Mouse (Mus musculus) forebrain, embryonic 11.5 days (tissue): Measurements from ENCODE around the gene Gm10717. TPM values are rescaled to one million over a fixed set of nuclear protein-coding genes. Genes with fewer than 3 reads are reported as not detected.
"Not testable (repeated sequence)": the region's sequence is repeated elsewhere in the genome, so short reads cannot be mapped to it uniquely, and the experiment has no call there.

Source experiments
- ATAC-seq: fragments of 200-750 bp; cut with Nextera tagmentation; replicated peaks from 2 replicates; pipeline ENCODE4 v1.8.0; 2017; ENCODE audit warnings: moderate TSS enrichment; ENCODE audit not compliant: low FRiP score
- DNase-seq: peaks from one replicate; pipeline ENCODE4 v3.0.0-alpha.2; 2017; ENCODE audit warnings: low spot score
- H3K27ac ChIP-seq: fragments of 300-500 bp; sonication (generic); 2 replicates; pipeline ENCODE4 v1.5.1; 2014; ENCODE audit warnings: low read depth, low read length
- H3K27me3 ChIP-seq: fragments of 300-500 bp; sonication (generic); 2 replicates; pipeline ENCODE4 v1.6.1; 2014; ENCODE audit warnings: mild to moderate bottlenecking, low read length, mixed read lengths; ENCODE audit not compliant: control insufficient read depth, insufficient read depth
- H3K36me3 ChIP-seq: fragments of 300-500 bp; sonication (generic); 2 replicates; pipeline ENCODE4 v1.6.1; 2014; ENCODE audit warnings: mild to moderate bottlenecking, low read length, moderate library complexity, mixed read lengths; ENCODE audit not compliant: control insufficient read depth, insufficient read depth
- H3K4me1 ChIP-seq: fragments of 300-500 bp; sonication (generic); replicated peaks from 2 replicates; pipeline ENCODE4 v1.6.1; 2014; ENCODE audit warnings: low read length, mixed read lengths; ENCODE audit not compliant: control insufficient read depth, insufficient read depth
- H3K4me2 ChIP-seq: fragments of 300-500 bp; sonication (generic); 2 replicates; pipeline ENCODE4 v1.6.1; 2014; ENCODE audit warnings: low read depth, mild to moderate bottlenecking, low read length, moderate library complexity, mixed read lengths; ENCODE audit not compliant: severe bottlenecking
- H3K4me3 ChIP-seq: fragments of 300-500 bp; sonication (generic); 2 replicates; pipeline ENCODE4 v1.5.1; 2014; ENCODE audit warnings: low read depth, low read length
- H3K9ac ChIP-seq: fragments of 300-500 bp; sonication (generic); 2 replicates; pipeline ENCODE4 v1.6.1; 2014; ENCODE audit warnings: low read length
- H3K9me3 ChIP-seq: fragments of 300-500 bp; sonication (generic); 2 replicates; pipeline ENCODE4 v1.6.1; 2016; ENCODE audit warnings: low read length, mixed read lengths; ENCODE audit not compliant: control insufficient read depth
- WGBS: fragments of 180-500 bp; shearing (Covaris S2); extraction: QIAGEN DNeasy Blood & Tissue Kit; methylation state at CpG from one replicate; pipeline ENCODE4 v1.1.7; 2014; 5-methylcytosine and 5-hydroxymethylcytosine counted together
- polyA plus RNA-seq: library from polyadenylated mRNA; unstranded; fragments of >200 nt; fragmentation: Nextera tagmentation; extraction: Ambion mirVana; gene quantifications from 2 replicates; pipeline ENCODE4 v1.2.1, GENCODE M21; 2014

Gm10717 gene
- polyA plus RNA-seq, 1 experiment from 2014 or later: not detected

GRCm38 (mm10) chr9:3022316-3023008 lies 2.8 kb upstream of the Gm10717 start:
- not testable (repeated sequence) for H3K4me3 ChIP-seq, ATAC-seq, H3K4me2 ChIP-seq, H3K4me1 ChIP-seq, H3K36me3 ChIP-seq, H3K27me3 ChIP-seq, H3K9ac ChIP-seq, H3K9me3 ChIP-seq, H3K27ac ChIP-seq
- 71% methylated on average over 9 of the region's 13 CpGs for WGBS
- DNase-seq: peak; percentile 16

DNA sequence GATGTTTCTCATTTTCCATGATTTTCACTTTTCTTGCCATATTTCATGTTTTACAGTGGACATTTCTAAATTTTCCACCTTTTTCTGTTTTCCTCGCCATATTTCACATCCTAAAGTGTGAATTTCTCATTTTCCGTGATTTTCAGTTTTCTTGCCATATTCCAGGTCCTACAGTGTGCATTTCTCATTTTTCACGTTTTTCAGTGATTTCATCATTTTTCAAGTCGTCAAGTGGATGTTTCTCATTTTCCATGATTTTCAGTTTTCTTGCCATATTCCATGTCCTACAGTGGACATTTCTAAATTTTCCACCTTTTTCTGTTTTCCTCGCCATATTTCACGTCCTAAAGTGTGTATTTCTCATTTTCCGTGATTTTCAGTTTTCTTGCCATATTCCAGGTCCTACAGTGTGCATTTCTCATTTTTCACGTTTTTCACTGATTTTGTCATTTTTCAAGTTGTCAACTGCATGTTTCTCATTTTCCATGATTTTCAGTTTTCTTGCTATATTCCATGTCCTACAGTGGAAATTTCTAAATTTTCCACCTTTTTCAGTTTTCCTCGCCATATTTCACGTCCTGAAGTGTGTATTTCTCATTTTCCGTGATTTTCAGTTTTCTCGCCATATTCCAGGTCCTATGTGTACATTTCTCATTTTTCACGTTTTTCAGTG lies 1.8 kb upstream of the Gm10717 start, which contains the start of gene Gm10718:
Gm10718 (plus strand) TSS at position 236 of the 673 bp plus-strand sequence.
- 71% methylated on average over 9 of the region's 13 CpGs for WGBS
- H3K9me3 ChIP-seq: not testable (repeated sequence)

GRCm38 (mm10) chr9:3023985-3024648 lies 1.1 kb upstream of the Gm10717 start:
- not testable (repeated sequence) for H3K4me1 ChIP-seq, ATAC-seq, H3K4me2 ChIP-seq, H3K9ac ChIP-seq, H3K27ac ChIP-seq, H3K36me3 ChIP-seq, H3K4me3 ChIP-seq, DNase-seq, H3K9me3 ChIP-seq, H3K27me3 ChIP-seq
- 64% methylated on average over 15 of the region's 16 CpGs for WGBS

More for the DNA sequence above, 1.8 kb upstream of the Gm10717 start, which contains the start of gene Gm10718:
- ATAC-seq, DNase-seq, H3K36me3 ChIP-seq, H3K27me3 ChIP-seq, H3K4me3 ChIP-seq, H3K4me2 ChIP-seq, H3K27ac ChIP-seq, H3K4me1 ChIP-seq, H3K9ac ChIP-seq: not testable (repeated sequence)

- not testable (repeated sequence) for H3K4me3 ChIP-seq, H3K4me1 ChIP-seq, ATAC-seq, H3K27me3 ChIP-seq, DNase-seq, H3K27ac ChIP-seq, H3K4me2 ChIP-seq, H3K9me3 ChIP-seq, H3K9ac ChIP-seq, H3K36me3 ChIP-seq
- WGBS: 68% methylated on average over 4 of the region's 6 CpGs
Observed at GRCm38 (mm10) chr9:3025653-3026052, 436 bp downstream of the Gm10717 start.

- not testable (repeated sequence) for H3K27ac ChIP-seq, H3K9me3 ChIP-seq, H3K36me3 ChIP-seq, ATAC-seq, H3K4me2 ChIP-seq, H3K27me3 ChIP-seq, H3K4me3 ChIP-seq, H3K4me1 ChIP-seq, H3K9ac ChIP-seq, DNase-seq
- WGBS: 74% methylated on average over 5 of the region's 5 CpGs
Observed at GRCm38 (mm10) chr9:3026136-3026535, 919 bp downstream of the Gm10717 start.

GRCm38 (mm10) chr9:3026741-3027140 lies 1.5 kb downstream of the Gm10717 start:
- not testable (repeated sequence) for DNase-seq, H3K4me2 ChIP-seq, H3K9me3 ChIP-seq, H3K4me3 ChIP-seq, H3K27ac ChIP-seq, H3K4me1 ChIP-seq, H3K9ac ChIP-seq, H3K27me3 ChIP-seq, ATAC-seq, H3K36me3 ChIP-seq
- WGBS: 69% methylated on average over 9 of the region's 9 CpGs

DNA sequence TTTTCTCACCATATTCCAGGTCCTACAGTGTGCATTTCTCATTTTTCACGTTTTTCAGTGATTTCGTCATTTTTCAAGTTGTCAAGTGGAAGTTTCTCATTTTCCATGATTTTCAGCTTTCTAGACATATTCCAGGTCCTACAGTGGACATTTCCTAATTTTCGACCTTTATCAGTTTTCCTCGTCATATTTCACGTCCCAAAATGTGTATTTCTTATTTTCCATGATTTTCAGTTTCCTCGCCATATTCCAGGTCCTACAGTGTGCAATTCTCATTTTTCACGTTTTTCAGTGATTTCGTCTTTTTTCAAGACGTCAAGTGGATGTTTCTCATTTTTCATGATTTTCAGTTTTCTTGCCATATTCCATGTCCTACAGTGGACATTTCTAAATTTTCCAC lies 2.0 kb downstream of the Gm10717 start:
- not testable (repeated sequence) for H3K9ac ChIP-seq, ATAC-seq, H3K27me3 ChIP-seq, H3K4me1 ChIP-seq, H3K36me3 ChIP-seq, H3K4me2 ChIP-seq, H3K4me3 ChIP-seq, H3K27ac ChIP-seq, H3K9me3 ChIP-seq
- 72% methylated on average over 9 of the region's 9 CpGs for WGBS
- peak; percentile 51 for DNase-seq

DNA sequence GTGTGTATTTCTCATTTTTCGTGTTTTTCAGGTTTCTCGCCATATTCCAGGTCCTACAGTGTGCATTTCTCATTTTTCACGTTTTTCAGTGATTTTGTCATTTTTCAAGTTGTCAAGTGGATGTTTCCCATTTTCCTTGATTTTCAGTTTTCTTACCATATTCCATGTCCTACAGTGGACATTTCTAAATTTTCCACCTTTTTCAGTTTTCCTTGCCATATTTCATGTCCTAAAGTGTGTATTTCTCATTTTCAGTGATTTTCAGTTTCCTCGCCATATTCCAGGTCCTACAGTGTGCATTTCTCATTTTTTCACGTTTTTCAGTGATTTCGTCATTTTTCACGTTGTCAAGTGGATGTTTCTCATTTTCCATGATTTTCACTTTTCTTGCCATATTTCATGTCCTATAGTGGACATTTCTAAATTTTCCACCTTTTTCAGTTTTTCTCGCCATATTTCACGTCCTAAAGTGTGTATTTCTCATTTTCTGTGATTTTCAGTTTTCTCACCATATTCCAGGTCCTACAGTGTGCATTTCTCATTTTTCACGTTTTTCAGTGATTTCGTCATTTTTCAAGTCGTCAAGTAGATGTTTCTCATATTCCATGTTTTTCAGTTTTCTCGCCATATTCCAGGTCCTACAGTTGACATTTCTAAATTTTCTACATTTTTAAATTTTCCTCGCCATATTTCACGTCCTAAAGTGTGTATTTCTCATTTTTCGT lies 4.2 kb downstream of the Gm10717 start:
- not testable (repeated sequence) for H3K4me1 ChIP-seq, ATAC-seq
- WGBS: 67% methylated on average over 12 of the region's 16 CpGs

More for the DNA sequence above, 4.2 kb downstream of the Gm10717 start:
- H3K36me3 ChIP-seq, H3K9me3 ChIP-seq, H3K4me3 ChIP-seq, H3K9ac ChIP-seq, DNase-seq, H3K4me2 ChIP-seq, H3K27ac ChIP-seq, H3K27me3 ChIP-seq: not testable (repeated sequence)
